Mouse (Mus musculus): ENCODE results near the gene Nlrp1b.

The Nlrp1b gene

GRCm38 (mm10) chr11:71230684-71231480 lies at the start of gene Nlrp1b:
TSS of gene Nlrp1b (minus strand) at chr11:71230733.
- DNase-seq (ENCODE audit: low spot score in 2 of 2), result no peak

- no peak for DNase-seq (ENCODE audit: low spot score in 2 of 2)
Measured at GRCm38 (mm10) chr11:71261036-71261435, 30.5 kb upstream of the Nlrp1b start.

GRCm38 (mm10) chr11:71251333-71251732 lies 20.8 kb upstream of the Nlrp1b start:
- DNase-seq (ENCODE audit: low spot score in 2 of 2), result no peak

GRCm38 (mm10) chr11:71224614-71225013 lies 5.9 kb downstream of the Nlrp1b start:
- no peak for DNase-seq (ENCODE audit: low spot score in 2 of 2)

GRCm38 (mm10) chr11:71202703-71203102 lies 27.8 kb downstream of the Nlrp1b start:
- DNase-seq (ENCODE audit: low spot score in 2 of 2), result no peak

- no peak for DNase-seq (ENCODE audit: low spot score in 2 of 2)
Measured at GRCm38 (mm10) chr11:71199349-71199748, 31.2 kb downstream of the Nlrp1b start.

GRCm38 (mm10) chr11:71169633-71170032 lies 60.9 kb downstream of the Nlrp1b start:
- DNase-seq (ENCODE audit: low spot score in 2 of 2), result no peak

- DNase-seq (ENCODE audit: low spot score in 2 of 2), result no peak
Measured at GRCm38 (mm10) chr11:71164139-71164538, 66.4 kb downstream of the Nlrp1b start.

GRCm38 (mm10) chr11:71159439-71160136 lies 70.9 kb downstream of the Nlrp1b start:
- DNase-seq (ENCODE audit: low spot score in 2 of 2), result no peak

GRCm38 (mm10) chr11:71155272-71155671 lies 75.3 kb downstream of the Nlrp1b start:
- no peak for DNase-seq (ENCODE audit: low spot score in 2 of 2)

- no peak for DNase-seq (ENCODE audit: low spot score in 2 of 2)
Measured at GRCm38 (mm10) chr11:71144661-71145060, 85.9 kb downstream of the Nlrp1b start, which contains the start of gene Nlrp1a. TSS of gene Nlrp1a (minus strand) at chr11:71144704.

GRCm38 (mm10) chr11:71142031-71142430 lies 88.5 kb downstream of the Nlrp1b start:
- DNase-seq (ENCODE audit: low spot score in 2 of 2), result no peak

GRCm38 (mm10) chr11:71107128-71107527 lies 123.4 kb downstream of the Nlrp1b start:
- no peak for DNase-seq (ENCODE audit: low spot score in 2 of 2)

- DNase-seq (ENCODE audit: low spot score in 2 of 2), result no peak
Measured at GRCm38 (mm10) chr11:71106261-71107021, 124.1 kb downstream of the Nlrp1b start.

- DNase-seq (ENCODE audit: low spot score in 2 of 2), result no peak
Measured at GRCm38 (mm10) chr11:71103931-71104330, 126.6 kb downstream of the Nlrp1b start.
